Mouse (Mus musculus) adrenal gland, adult (tissue): ENCODE measurements around the gene Ddx20.

Experiments
- DNase-seq, 2 experiments: peaks; one replicate each; pipeline ENCODE4 v3.0.0; 2022 to 2023; ENCODE audit warnings: low spot score in 1 of 2; ENCODE audit not compliant: inconsistent age in 2 of 2

Gene Ddx20

DNA sequence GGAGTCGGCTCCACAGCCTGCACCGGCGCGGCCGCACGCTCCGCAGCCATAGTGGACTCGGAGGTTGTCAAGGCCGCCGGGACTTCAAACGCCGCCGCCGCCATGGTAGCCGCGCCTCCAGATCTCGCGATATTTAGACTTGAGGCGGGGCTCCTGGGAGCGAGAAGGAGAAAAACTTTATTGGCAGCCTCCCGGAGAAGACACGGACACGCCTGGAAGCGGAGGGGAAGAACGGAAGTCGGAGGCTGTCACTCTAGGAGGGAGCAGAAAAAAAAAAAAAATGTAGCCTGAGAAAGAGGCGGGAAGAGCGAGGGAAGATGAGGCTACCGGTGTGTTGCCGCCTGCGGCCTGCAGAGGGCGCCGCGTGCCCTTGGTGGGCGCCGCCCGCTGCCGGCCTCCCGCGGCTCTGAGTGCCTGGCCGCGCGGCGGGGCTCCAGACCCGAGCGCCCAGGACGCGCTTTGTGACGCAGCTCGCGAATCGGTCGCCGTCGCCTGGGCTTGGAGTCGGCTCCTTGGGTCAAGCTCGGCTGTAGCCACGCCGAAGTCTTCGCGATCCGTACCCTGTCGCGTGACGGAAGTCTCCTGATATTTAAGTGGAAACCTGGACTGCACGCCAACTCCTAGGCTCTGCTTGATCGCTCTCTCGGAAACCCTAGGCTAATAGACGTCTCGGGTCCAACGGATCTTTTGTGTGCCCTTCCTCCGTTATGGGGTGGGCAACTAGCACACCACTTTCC lies at the start of gene Ddx20:
Gene Ddx20 (minus strand): TSS at position 251 of the 737 bp plus-strand sequence.
- DNase-seq, result peak; percentile 96 to 98

DNA sequence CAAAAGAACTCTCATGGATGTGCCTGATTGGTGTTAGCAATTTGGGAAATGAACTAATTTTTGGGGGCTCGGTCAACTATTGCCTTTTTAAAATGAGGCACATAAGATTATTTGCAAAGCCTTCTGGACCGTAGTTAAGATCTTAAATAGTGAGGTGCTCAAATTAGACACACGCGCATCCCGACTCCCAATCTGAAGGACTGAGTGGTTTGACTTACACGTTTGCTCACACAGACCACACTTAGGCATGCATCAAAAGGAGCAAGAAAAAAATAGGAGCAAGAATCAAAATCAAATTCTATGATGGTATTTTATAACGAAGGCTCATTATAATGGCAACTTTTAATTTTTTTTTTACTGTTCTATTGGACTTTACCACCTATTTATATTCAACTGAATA lies 49.7 kb upstream of the Ddx20 start:
- DNase-seq, result no peak

DNA sequence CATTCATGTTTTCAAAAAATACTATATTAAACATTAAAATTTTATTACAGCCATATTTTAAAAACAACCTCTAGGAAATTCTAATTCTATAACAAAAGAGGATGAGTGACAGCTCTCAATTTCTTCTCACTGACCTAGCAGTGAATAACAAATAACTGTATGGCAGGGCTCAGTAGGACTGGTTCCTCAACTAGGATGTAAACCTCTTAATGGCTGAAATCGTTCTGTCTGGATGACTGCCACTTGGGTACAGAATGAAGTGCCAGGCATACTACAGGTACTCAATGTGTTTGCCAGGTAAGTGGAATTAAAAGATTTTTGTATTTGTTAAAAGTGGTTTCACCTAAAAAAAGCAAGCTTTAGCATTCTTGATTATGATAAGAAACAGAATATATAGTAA lies 48.8 kb upstream of the Ddx20 start:
- no peak for DNase-seq

DNA sequence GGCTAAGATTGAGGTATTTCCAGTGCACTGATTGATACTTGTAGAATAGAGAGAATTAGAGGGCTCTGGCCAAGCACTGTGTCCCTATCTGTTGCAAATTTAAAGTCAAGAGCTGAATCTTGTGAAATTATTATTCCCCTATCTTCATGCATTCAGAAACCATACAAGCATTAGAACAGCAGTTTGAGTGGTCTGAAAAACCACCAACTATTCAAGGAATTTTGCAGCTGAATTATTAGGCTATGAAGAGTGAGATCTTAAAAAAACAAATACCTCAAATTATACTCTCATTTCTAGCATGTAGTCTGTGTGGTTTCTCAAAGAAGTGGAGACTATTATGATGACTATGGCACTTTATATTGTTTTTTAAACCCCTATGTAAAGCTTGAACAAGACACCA lies 47.9 kb upstream of the Ddx20 start:
- no peak for DNase-seq

DNA sequence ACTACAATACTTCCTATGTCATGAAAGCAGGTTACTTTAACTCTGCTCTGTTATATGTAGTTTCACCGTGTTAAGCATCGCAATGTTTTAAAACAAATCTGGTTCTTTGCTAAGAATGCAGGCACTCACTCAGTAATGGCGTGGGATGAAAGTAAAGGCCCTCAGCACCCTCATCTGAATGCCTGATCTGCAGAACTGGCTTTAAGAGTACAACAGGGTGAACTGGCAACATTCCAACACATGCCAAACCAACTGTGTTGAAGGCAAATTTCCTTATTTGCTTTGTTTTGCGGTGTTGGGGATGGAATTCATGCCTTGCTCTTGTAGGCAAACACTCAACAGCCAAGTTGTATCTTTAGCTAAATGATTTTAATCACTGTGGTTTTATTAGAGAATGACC lies 46.2 kb upstream of the Ddx20 start:
- no peak for DNase-seq

DNA sequence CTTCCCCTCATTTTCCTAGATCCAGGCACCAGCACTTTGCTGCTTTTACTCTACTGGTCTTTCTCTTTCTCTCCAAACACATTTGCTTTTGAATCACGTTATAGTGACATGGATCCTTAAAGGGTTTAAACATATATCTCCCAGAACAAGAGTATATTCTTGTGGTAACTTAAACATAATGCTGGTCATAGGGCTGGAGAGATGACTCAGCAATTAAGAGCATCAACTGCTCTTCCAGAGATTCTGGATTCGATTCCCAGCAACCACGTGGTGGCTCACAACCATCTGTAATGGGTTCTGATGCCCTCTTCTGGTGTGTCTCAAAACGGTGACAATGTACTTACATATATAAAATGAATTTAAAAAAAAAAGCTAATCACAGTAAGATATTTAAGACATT lies 45.0 kb upstream of the Ddx20 start:
- DNase-seq, result no peak

DNA sequence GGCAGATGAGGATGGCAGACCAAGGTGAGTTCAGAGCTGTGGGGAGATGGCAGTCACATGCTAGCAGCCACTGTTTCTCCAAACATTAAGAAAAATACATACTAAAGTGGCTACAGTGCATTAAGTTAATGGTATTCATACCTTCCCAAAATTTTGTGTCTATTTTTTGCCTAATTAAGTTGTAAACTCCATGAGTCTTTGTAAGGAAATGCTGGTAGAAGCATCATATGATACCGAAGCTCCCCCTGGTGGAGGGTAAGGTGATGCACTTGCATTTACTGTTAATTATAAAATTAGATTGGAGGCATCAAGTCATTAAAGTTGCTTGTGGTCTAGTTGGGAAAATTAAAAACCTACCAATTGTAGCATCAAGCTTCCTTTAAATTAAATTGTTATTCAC lies 38.7 kb upstream of the Ddx20 start:
- peak in 1 of 2 experiments; percentile 84 for DNase-seq

DNA sequence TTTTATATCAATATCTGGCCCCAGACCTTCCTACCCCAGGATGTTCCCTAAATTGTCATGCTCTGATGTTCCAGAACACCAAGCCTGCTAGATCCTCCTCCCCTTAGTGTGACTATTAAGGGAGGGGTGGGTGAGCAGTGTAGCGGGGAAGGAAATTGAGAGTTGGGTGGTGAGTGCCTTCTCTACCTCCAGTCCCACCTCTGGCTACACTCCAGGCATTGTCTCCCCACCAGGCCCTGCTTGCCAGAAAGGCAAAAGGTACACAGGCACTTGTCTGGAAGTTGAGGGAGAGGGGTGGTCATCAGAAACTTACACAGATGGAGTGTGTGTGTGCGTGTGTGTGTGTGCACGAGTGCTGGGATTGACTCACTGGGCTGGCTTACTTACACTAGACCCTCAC lies 35.1 kb upstream of the Ddx20 start:
- no peak for DNase-seq

DNA sequence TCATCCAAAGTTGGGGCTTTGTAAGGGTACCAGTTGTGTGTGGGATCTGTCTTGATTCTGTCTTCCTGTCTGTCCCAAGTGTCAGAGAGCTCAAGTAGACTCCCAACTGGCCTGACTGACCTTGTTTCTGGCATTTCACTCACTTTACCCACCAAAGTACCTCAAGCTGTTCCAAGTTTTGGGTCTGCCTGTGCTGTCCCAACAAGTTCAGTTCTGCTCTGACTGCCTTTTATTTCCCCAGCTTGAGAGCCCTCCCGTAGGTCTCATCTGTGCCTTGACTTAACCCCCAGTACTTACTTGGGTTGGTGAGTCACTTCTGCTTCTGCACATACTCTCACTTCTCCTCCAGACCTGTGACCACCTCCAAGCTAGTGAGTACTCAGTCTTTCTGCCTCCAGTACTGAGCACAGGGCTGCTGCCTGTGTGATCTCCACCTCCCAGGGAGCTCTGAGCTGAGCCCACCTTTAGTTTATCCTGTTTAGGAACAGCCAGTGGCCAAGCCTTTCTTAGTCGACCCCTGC lies 34.4 kb upstream of the Ddx20 start:
- no peak for DNase-seq

DNA sequence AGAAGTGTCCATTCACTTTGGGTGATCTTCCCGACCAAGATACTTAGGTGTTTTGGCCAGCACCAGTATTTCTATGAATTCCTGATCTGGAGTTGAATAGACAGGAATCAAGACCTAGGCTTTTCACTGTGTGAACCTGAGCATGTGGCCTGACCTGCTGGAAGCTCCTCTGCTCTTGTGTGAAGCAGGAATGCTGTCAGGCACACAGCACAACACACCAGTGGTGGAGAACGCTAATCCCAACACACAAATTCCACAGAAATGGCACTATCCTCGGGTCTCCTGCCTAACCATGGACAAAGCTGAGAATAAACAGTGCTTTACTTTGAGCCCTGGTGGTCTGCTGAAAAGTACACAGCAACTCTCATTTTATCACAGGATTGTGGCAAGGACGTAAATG lies 33.1 kb upstream of the Ddx20 start:
- no peak for DNase-seq

DNA sequence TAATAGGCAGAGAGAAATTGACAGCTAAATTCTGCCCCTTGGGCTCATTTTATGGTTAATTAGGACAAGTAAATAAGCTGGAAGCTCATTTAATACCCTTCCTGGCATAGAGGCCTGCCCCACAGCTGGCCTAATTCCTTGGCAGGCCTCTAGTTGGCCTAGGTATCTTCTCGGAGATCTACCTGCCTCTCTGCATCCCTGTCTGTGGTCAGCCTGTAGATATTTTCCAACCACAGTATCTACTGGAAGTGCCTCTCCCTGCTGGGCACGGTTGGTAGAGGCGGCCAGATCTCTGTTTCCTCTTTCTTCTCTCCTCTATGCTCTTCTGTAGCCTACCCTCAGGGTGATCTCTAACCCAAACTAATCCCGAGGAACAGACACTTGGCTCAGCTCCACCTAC lies 32.6 kb upstream of the Ddx20 start:
- DNase-seq, result no peak

DNA sequence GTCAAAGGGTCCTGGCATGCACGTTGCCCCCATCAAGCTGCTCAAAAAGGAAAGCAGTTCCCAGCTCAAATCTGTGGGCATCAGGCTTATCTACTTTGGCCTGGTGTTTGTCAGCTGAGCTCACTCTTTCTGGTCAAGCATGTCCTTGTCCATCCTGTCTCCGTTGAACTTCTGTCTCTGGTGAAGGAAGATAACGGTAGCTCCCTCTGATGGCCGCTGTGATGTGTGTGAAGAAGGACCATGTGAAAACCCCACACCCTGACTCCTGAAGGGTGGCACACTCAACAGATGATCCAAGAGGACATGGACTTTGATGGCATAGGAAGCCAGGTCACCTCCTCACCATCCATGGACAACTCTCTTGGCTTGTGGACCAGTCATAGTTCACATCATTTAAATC lies 31.4 kb upstream of the Ddx20 start:
- DNase-seq, result no peak

DNA sequence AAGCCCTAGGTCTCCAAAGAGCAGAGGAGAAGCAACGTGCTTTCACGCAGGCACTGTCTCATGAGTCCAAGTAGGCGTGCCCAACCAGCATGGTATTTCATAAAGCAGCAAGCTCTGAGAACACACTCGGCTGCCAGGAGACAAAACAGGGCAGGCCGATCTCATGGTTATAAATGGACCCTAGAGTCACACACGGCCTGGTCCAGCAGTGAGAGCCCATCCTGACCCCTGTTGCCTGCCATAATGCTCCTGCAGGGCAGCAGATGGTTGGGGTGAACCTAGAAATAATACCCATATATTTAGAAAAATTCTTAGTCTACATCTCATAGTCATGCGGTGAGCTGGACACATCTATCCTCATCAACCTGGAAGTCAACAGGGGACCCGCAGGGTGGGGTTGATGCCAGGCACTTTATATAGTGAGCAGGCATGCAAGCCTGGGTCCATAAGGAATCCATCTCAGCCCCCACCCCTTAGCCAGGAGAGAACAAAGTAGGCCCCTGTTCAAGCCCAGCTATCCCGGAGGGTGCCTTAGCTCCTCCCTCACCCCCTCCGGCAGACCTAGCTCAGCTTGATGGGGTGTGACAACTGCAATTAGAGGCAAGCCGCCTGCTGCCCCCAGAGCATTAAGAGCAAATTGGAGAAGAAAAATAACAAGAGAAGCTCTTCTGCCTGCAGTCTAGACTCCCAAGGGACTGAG lies 30.6 kb upstream of the Ddx20 start:
- DNase-seq, result no peak

DNA sequence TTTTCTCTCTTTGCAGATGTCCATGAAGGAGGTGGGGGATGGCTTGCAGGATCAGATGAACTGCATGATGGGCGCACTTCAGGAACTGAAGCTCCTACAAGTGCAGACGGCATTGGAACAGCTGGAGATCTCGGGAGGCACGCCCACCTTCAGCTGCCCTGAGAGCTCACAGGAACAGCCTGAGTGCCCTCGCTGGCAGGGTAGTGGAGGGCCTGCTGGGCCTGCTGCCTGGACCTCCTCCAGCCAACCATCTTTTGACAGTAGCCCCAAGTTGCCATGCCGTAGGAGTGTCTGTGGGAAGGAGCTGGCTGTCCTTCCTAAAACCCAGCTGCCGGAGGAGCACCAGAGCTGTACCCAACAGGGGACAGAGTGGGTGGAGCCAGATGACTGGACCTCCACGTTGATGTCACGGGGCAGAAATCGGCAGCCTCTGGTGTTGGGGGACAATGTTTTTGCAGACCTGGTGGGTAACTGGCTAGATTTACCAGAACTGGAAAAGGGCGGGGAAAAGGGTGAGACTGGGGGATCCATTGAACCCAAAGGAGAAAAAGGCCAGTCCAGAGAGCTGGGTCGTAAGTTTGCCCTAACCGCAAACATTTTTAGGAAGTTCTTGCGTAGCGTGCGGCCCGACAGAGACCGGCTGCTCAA lies 29.1 kb upstream of the Ddx20 start:
- no peak for DNase-seq

DNA sequence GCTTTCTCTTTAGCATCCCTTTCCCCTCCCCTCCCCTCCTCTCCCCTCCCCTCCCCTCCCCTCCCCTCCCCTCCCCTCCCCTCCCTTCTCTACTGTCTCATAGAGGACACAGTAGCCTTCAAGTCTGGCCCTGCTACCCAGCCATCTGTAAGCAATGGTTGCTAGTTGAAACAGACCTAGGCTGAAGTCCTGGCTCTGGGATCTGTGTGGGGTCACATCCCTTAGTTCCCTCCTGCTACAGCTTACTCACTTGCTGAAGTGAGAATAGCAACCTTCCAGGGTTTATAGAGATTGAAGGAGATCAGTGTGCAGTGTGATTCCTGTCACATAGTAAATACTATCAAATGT lies 27.4 kb upstream of the Ddx20 start:
- no peak for DNase-seq

DNA sequence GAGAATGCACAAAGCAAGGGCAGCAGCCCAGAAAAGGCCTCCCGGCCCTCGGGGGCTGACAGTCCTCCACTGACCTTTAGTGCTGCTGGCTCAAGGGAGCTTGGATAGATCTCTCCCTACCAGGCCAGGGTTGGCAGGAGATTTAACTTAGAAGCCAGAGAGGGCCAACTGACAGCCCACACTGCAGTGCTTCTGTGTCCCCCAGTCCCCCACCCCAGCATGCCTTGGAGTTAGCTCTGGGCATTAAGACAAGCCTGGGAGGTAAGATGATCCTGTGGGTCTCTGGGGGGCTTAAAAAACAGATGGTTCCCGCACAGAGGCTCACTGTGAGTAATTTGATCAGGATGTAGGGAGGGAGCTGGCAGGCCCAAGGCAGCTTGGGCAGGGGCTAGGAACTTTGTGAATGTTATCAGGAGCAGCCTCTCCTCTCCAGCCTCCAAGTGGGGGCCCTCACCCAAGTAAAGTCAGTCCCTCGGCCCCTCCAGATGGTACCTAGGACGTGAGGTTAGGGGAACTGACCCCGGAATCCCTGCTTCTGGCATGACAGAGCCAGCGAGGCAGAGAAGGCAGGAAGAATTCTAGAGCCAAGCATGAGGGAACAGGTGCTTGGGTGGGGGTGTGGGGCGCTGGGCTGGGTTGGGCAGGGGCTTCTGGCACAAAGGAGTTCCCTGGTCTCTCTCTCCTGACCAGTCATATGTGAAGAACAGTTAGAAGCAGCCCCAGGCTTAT lies 26.9 kb upstream of the Ddx20 start:
- peak; percentile 38 to 68 for DNase-seq

DNA sequence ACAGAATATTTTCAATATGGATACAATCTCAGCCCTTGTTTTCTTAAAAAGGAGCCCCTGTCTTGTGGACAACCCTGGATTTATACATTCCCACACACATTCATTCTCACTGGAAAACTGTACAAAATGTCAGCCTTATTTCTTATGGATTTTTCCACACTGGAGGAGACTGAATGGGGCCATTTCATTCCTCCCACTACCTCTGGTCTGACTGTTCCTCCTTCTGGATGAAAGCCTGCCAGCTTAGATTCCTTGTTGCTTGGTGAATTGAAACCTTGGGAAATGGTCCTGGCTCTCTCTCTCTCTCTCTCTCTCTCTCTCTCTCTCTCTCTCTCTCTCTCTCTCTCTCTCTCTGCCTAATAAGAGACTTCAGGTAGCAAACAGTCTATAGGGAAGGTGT lies 25.5 kb upstream of the Ddx20 start:
- no peak for DNase-seq

DNA sequence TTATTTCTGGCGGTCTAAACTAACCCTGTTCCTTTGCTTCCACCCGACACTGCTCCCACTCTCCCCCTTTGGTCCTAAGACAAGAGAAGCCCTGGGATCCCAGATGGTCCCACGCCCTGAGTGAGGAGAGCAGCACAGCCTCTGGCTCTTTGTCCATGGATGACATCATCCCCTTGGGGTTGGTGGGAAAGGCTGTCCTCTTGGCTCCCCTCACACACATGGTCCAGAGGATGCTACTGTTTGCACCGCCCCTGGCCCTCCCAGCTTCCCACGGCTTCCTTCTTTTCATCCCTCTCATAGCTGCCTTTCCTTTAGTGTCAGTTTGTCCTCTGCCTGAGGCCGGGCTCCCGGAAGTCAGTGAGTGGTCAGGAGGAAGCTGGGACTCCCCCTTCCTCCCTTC lies 24.4 kb upstream of the Ddx20 start:
- DNase-seq, result no peak

DNA sequence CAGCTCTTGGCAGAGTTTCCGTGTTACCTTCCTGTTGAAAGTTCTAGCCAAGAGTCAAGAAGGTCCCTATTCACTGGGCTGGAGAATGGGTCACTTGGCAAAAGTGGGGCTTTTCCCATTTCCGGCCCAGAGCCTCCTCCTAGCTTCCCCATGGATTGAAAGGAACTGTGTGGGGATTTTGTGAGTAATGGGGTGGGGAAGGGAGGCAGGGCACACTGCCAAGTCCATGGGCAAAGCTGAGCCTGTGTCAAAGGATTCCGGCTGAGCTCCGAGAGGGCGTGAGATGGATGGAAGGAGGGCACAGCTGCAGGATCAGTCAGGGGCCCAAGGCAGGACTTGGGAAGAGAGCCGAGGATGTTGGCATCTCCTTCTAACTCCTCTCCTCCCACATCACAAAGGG lies 22.9 kb upstream of the Ddx20 start:
- no peak for DNase-seq

DNA sequence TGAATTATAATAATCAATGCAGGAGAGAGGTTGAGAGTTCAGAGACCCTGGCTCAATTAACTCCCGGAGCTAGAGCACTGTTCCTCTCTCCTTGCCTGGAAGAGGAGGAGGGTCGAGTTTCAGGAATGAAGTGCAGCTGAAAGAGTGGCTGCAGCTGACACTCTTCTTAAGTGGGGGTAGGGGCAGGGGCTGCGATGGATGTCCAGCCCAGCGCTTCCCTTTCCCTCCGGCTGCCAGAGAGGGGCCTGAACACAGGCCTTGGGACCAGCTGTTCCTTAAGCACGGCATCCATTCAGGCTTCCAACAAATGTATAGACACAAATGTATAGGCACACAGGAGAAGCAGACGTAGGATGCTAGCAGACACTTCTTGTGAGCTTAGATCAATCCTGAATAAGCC lies 20.2 kb upstream of the Ddx20 start:
- no peak for DNase-seq

DNA sequence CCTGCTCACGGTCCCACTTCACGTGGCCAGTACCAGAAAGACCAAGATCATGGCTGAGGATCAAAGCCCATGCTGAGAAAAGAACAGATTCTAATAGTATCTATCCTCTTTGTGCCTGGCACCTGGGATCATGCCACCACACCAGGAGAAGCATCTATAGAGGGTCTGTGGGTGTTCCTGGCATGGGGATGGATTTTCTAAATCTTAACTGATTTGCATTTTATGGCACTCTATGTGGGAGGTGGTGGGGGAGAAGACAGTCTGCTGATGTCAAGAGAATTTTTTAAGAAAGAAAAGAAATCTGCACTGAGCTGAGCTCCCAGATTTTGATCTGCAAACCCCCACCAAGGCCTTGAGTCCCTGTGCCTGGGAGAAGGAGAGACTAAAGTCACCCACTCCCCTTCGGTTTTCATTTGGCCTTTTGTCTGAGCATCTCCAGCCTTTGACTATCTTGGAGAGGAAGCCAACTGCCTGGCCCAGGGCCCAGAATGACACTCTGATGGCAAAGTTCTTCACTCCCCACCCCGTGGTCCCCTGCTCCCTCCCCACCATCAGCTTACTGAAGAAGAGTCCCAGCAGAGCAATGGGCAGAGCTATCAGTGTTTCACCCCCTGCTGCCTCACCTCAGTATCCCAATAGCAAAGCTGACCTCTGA lies 19.1 kb upstream of the Ddx20 start:
- DNase-seq, result no peak
